Mouse (Mus musculus) layer of hippocampus, postnatal 36 days (tissue): Measurements from ENCODE around the gene Bcl2l15. TPM values are rescaled to one million over a fixed set of nuclear protein-coding genes. Genes with fewer than 3 reads are reported as not detected.
"Not testable (repeated sequence)": the region's sequence is repeated elsewhere in the genome, so short reads cannot be mapped to it uniquely, and the experiment has no call there.

ENCODE experiments used
- DNase-seq, 2 experiments: peaks; one replicate each; pipeline ENCODE4 v3.0.0; 2022
- total RNA-seq, 2 experiments: library from RNA; stranded (reverse); gene quantifications; 2 replicates each; pipeline ENCODE4 v1.2.3; 2021

Gene Bcl2l15
- total RNA-seq, 2 experiments from 2014 or later: 1.5 to 2.1 TPM

- no peak for DNase-seq
Observed at GRCm38 (mm10) chr3:103831146-103831545, 1.3 kb upstream of the Bcl2l15 start.

- DNase-seq: no peak
Observed at GRCm38 (mm10) chr3:103834001-103834400, 1.6 kb downstream of the Bcl2l15 start.

GRCm38 (mm10) chr3:103835272-103835950, 3.0 kb downstream of the Bcl2l15 start:
- DNase-seq: no peak

- peak in 1 of 2 experiments; percentile 21 for DNase-seq
Observed at GRCm38 (mm10) chr3:103835951-103836310, 3.5 kb downstream of the Bcl2l15 start.

- no peak for DNase-seq
Observed at GRCm38 (mm10) chr3:103836453-103836852, 4.1 kb downstream of the Bcl2l15 start.

- no peak for DNase-seq
Observed at GRCm38 (mm10) chr3:103839711-103840110, 7.3 kb downstream of the Bcl2l15 start.

GRCm38 (mm10) chr3:103840195-103840594, 7.8 kb downstream of the Bcl2l15 start:
- DNase-seq: not testable (repeated sequence)

GRCm38 (mm10) chr3:103840946-103841345, 8.5 kb downstream of the Bcl2l15 start:
- not testable (repeated sequence) for DNase-seq

- peak; percentile 35 to 45 for DNase-seq
Observed at GRCm38 (mm10) chr3:103850644-103851363, 18.4 kb downstream of the Bcl2l15 start.

- peak; percentile 26 for DNase-seq
Observed at GRCm38 (mm10) chr3:103851481-103851880, 19.1 kb downstream of the Bcl2l15 start.

- DNase-seq: no peak
Observed at GRCm38 (mm10) chr3:103851882-103852281, 19.5 kb downstream of the Bcl2l15 start.

GRCm38 (mm10) chr3:103852565-103853299, 20.3 kb downstream of the Bcl2l15 start:
- no peak for DNase-seq

GRCm38 (mm10) chr3:103853804-103854203, 21.4 kb downstream of the Bcl2l15 start:
- no peak for DNase-seq

GRCm38 (mm10) chr3:103857036-103857805, 24.8 kb downstream of the Bcl2l15 start:
- no peak for DNase-seq

- DNase-seq: no peak
Observed at GRCm38 (mm10) chr3:103857977-103858563, 25.7 kb downstream of the Bcl2l15 start.

- no peak for DNase-seq
Observed at GRCm38 (mm10) chr3:103858881-103859801, 26.7 kb downstream of the Bcl2l15 start, which contains the start of gene Ptpn22. Gene Ptpn22 (plus strand): TSS chr3:103859795.

- no peak for DNase-seq
Observed at GRCm38 (mm10) chr3:103859851-103860391, 27.5 kb downstream of the Bcl2l15 start.

GRCm38 (mm10) chr3:103862721-103863220, 30.4 kb downstream of the Bcl2l15 start:
- DNase-seq: no peak

- DNase-seq: no peak
Observed at GRCm38 (mm10) chr3:103864200-103864599, 31.8 kb downstream of the Bcl2l15 start.

- DNase-seq: no peak
Observed at GRCm38 (mm10) chr3:103867424-103867971, 35.1 kb downstream of the Bcl2l15 start.
